Mouse (Mus musculus): ENCODE measurements around the gene Atp5g2.

The Atp5g2 gene

DNA sequence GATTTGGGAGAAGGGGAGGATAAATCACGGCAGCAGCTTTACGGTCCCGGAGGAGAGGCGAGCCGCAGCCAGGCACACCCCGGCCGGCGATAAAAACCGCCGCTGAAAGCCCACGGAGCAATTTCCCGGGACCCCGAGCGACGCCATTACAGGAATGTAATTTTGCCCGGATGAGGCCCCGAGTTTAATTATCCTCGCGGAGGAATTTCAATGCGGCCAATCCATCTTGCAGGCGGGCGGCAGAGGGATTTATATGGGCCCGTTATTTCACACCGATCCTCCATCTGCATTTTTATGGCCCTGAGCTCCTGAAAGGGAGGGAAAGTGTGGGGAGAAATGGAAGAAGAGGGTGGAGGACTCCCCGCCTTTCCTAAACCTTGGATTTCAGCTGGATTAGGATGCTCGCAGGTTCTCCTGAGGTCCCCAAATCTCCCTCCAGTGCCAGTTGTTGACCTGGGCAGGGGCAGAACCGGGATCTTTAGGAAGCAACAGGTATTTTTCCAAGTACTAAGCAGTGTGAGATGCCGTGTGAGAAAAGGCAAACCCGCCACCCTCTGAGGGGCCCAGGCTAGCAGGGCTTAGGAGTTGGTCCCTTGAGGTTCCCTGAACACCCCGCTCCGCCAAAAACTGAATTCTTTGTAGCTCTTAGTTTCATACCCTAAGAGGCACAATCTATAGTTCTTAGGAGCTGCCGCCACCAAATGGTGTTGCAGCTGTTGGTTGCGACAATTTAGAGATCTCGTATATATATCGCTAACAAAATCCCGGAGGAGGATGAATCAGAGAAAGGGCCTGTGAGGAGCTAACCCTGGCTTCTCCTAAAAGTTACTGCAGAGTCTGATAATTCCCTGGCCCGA, at the start of gene Atp5g2:
Gene Atp5g2, minus strand, starts transcription at position 138 of the 857 bp plus-strand sequence.
- no peak for DNase-seq (ENCODE audit: low spot score)

- no peak for DNase-seq (ENCODE audit: low spot score)
Measured at GRCm38 (mm10) chr15:102721016-102721898, 49.1 kb upstream of the Atp5g2 start.

DNA sequence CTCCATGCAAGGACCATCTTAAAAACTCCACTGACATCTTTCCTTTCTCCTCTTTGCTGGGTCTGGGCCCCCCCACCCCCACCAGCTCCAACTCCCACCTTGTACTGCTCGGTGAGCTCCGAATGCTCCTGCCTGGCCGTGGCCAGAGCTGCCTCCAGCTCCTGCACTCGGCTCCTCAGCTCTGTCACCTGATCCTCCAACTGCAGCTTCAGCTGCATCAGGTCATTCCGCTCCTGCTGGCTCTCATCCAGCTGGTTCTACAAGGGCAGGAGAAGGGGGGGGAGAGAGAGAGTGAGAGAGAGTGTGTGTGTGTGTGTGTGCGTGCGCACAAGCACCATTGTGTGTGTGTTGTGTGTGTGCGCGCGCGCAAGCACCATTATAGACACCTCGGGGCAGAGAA, 44.0 kb upstream of the Atp5g2 start:
- peak; percentile 40 for DNase-seq (ENCODE audit: low spot score)

DNA sequence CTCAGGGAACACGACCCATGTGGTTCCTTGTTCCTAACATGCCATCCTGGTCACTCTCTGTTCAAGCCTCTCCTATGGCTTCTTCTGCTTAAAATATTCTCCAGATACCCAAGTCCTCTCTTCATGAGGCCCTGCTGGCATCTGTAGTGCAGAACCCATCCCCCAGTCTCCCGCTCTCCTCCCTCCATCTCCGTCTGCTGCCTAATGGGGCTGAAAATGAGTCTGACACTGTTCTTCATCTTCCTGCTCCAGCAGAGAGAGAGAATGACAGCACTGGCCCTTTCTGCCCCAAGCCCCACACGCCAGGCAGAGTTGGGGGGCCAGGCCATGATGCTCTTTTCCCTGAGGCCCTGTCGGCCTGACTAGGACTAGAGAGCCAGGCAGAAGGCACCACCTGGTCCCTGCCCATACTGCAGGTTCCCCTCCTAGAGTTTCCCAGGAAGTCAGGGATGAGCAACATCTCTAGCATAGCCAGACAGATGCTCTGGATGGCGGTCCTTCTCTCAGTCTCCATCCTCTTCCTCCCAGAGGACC, 35.7 kb upstream of the Atp5g2 start:
- no peak for DNase-seq (ENCODE audit: low spot score)

DNA sequence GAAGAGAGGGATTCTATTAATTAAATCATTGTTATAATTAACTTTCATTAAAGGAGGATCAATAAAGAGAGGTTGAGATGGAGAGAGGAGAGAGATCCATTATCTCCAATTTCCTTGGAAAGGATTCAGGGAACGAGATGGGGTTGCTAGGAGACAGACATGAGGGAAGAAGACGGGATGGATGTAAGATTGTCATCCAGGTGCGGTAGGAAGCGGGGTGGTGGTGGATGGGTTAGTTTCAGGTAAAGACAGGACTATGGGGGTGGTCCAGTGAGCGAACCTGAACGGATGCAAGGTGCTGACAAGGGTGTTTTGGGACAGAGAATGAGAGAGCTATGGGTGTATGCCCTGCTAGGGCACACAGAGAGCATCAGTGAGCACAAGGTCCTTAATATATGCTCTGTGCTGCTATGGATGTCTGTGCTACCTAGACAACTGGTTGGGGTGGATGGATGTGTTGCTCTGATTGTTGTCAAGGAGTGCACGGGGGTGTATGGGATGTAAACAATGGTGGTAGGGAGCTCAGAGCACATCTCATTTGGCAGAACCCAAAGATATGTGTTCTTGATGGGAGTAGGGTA, 33.9 kb upstream of the Atp5g2 start:
- no peak for DNase-seq (ENCODE audit: low spot score)

- no peak for DNase-seq (ENCODE audit: low spot score)
Measured at GRCm38 (mm10) chr15:102705226-102705894, 33.2 kb upstream of the Atp5g2 start.

GRCm38 (mm10) chr15:102704806-102705205, 32.7 kb upstream of the Atp5g2 start:
- DNase-seq (ENCODE audit: low spot score): no peak

- no peak for DNase-seq (ENCODE audit: low spot score)
Measured at GRCm38 (mm10) chr15:102702972-102703371, 30.8 kb upstream of the Atp5g2 start.

DNA sequence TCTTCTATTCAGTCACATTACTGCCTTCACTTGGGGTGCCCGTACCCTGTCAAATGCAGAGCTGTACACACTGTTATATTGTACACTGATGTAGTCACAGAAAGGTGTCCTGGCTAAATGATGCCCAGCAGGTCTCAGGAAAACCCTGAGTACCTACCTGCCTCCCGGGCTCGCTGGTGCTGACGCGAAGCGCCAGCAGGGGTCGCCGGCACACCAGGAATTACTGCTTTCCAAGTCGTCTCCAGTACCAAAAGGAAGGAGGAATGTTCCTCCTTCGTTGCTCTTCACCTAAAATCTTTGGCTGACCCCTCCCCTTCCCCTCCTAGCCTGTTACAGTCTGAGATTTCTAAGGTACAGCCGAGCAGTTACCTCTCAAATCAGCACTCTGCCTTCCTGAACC, 26.0 kb upstream of the Atp5g2 start:
- DNase-seq (ENCODE audit: low spot score): peak; percentile 29

- no peak for DNase-seq (ENCODE audit: low spot score)
Measured at GRCm38 (mm10) chr15:102696899-102697298, 24.7 kb upstream of the Atp5g2 start.

DNA sequence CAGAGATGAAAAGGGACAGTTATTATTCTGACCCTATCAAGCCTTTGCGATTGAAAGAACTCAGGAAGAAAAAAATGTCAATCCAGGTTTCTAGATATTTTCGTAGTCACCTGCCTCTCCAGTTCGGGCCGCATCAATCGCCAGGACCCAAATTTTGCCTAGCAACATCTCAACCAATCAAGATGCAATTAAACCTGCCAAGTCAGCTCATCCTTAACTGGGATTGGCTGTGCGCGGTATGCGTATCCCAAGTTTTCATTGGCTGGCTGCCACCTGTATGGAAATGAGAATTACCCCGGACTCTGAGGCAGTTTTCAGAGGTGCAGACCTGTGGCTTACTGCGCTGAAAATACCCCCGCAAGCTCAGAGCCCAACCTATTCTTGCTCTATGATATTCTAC, 21.4 kb upstream of the Atp5g2 start:
- peak; percentile 33 for DNase-seq (ENCODE audit: low spot score)

DNA sequence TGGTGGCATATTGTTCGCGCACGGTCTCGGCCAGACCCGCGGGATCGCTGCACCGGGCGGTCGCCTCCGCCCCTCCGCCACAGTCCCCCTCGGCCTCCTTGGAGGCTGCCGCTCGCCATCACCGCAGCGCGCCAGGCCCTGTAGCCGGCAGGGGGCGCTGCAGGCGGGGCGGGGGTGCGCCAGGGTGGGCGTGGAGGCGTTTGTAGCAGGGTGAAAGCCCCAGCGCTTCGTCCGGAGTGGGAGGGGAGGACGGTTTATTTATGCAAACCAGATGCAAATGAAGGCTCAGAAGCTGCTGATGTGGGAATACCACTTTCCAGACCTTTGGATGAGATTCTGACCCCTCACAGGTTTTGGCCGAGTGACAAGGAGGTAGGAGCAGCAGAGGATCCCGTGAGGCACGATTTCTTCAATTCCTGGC, 20.8 kb upstream of the Atp5g2 start:
- no peak for DNase-seq (ENCODE audit: low spot score)

- no peak for DNase-seq (ENCODE audit: low spot score)
Measured at GRCm38 (mm10) chr15:102692321-102692804, 20.2 kb upstream of the Atp5g2 start.

DNA sequence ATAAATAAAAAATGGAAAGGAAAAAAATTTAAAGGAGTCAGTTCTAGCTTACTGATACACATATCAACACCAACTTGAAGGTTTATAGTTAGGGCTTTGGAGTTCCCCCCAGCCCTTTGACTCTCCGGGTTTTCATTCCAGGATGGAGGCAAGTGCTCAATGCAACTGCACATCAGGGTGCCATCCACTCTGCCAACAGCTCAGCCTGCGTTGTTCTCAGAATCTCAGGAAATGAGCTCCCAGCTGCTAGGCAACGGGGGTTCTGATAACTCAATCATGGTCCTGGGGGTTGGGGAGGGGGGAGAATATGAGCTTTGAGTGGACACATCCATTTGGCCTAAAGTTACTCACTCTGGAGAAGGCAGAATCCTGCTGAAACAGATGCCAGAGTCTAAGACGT, 13.6 kb upstream of the Atp5g2 start:
- DNase-seq (ENCODE audit: low spot score): no peak

- DNase-seq (ENCODE audit: low spot score): no peak
Measured at GRCm38 (mm10) chr15:102683670-102684069, 11.5 kb upstream of the Atp5g2 start.

DNA sequence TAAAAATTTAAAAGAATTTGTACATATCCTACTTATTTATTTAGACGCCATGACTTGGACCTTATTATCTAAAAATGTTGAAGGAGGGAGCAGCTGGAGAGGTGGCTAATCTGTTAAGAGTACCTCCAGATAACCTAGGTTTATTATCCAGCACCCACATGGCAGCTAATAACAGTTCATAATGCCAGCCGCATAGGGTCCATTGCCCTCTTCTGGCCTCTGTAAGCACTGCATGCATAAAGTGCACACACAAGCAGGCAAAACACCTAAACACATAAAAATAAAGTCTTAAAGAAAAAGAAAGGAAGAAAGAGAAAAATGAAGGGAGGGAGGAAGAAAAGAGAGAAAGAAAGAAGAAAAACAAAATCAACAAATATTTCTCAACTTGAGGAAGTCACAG, 4.2 kb upstream of the Atp5g2 start:
- no peak for DNase-seq (ENCODE audit: low spot score)

GRCm38 (mm10) chr15:102673548-102673947, 1.4 kb upstream of the Atp5g2 start:
- peak; percentile 64 for DNase-seq (ENCODE audit: low spot score)

DNA sequence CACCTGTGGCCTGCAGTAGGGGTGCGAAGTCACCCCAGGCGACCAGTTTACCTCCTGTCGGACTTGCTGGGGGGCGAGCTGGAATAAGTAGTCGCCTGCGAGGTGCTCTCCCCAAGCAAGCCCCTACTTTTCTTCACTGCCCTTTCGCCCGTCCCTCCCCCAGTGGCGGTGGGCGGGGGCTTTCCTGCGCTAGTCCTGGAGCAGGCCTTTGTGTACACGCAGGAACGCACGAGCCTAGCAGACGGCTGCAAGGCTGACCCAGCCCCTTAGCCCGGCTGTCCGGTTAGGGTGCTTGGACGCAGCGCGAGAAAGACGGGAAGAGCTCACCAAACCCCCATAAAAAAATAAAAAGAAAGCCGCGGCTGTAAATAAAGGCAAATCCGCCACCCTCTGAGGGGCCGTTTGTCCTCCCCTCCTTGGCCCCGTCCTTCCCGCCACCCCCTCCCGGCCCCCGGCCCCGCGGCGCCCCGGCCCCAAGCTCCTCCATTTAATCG, 384 bp downstream of the Atp5g2 start:
- DNase-seq (ENCODE audit: low spot score): peak; percentile 87

DNA sequence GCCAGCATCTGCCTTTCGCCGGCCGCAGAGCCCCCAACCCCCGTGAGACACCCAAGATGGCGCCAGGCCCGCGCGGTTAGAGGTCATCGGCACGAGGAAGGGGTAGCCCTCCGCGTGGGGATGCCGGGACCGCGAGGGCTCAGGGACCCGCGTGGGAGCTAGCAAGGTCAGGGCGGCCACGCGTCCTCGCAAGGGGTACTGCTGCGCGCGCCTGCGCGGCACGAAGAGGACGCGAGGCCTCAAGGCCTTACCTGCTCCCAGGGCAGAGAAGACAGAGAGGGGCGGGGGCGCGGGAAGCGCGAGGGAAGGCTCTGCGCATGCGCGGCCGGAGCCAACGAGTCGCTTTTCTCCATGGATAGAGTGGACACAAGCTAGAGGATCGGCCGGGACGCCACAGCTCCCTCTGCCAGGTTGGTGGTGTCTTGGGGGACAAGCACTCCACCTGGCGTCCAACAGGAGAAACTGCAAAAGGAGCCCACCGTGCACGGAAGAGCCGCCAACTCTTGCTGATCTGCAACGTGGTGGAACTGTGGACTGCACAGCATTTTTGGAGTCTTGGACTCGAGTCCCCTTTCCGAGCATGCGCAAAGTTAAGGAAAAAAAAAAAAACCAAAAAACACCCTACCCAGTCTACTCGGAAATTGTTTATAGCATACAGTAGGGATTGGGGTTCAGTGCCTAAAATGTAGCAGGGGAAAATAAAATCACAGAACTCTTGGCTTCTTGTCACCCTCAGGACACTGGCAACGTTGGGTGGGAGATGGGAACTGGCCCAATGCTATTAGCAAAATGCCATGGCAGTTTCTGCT, 1.2 kb downstream of the Atp5g2 start:
- peak; percentile 98 for DNase-seq (ENCODE audit: low spot score)

- DNase-seq (ENCODE audit: low spot score): no peak
Measured at GRCm38 (mm10) chr15:102670281-102670680, 1.9 kb downstream of the Atp5g2 start.

DNA sequence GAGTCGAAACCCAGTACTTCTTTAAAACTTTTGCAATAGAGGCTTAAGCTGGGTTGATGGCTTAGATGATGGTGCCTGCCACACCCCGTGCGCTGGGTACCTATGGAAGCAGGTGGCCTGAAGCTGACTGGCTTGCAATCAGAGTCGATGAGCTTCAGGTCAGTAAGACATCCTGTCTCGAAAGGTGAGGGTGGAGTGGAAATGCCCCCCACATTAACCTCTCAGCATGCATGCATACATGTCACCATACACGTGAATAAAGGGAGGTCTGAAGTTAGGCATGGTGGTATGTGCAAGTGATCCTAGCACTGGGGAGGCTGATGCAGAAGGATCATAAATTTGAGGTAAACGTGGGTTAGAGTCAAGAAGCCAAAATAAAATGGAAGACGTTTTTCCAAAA, 2.6 kb downstream of the Atp5g2 start:
- DNase-seq (ENCODE audit: low spot score): no peak
